Mouse (Mus musculus): ENCODE results near the gene Dnmbp. TPM values are rescaled to one million over a fixed set of nuclear protein-coding genes. Genes with fewer than 3 reads are reported as not detected.

The Dnmbp gene
- total and polyA plus RNA-seq, 3 experiments: 5.4 to 9.4 TPM; not detected in 1

DNA sequence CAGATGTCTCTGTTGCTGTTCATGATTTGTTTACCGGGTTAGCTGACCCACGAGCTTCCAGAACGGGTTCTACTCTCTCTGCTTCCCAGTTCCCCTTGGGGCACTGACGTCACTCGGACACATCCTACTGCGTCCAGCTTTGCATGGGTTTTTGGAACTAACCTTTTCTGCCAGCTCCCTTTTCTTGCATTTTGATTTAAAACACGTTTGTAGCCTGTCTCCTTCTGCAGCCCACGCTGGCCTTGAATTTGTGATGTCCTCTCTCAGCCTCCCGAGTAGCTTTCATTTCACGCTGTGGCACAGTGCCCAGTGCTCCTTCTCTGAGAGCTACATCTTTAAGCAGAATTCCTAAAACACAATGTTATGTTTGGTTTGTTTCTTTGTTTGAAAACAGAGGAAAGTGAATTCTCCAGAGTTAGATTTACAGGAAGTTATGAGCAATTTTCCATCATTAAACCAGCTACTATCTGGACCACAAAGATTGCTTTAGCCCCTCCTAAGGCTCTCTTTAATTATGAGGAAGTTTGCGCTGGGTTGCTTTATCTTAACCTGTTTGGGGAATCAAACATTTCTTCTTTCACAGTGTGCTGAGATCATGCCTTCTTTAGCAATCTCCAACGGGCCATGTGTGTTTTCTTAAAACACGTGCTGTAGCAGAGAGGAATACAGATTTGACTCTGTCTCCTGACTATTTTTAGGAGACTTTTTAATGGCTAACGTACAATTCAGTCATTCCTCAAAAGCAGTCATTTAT, 124.2 kb downstream of the Dnmbp start (continued):
- TF ChIP-seq JUND (IDR thresholded peaks at IDR 0.05; ENCODE audit: low read depth, low read length): no peak
- TF ChIP-seq GATA1 (IDR thresholded peaks at IDR 0.05; ENCODE audit: low read depth, low read length): peak; percentile 73
- TF ChIP-seq MYC (IDR thresholded peaks at IDR 0.05; ENCODE audit: low read depth, low read length): peak; percentile 90; the same call in 1 of the 2 replicates
- no peak for TF ChIP-seq USF1 (IDR thresholded peaks at IDR 0.05; ENCODE audit: low read depth, low read length)
- no peak for TF ChIP-seq SMC3 (IDR thresholded peaks at IDR 0.05; ENCODE audit: low read depth, low read length)
- TF ChIP-seq MAZ (IDR thresholded peaks at IDR 0.05; ENCODE audit: low read depth, low read length): no peak
- no peak for TF ChIP-seq NELFE (IDR thresholded peaks at IDR 0.05; ENCODE audit: low read depth, low read length)
- TF ChIP-seq UBTF (IDR thresholded peaks at IDR 0.05; ENCODE audit: borderline replicate concordance, insufficient read depth, low read depth, low read length): no peak
- TF ChIP-seq TBP (IDR thresholded peaks at IDR 0.05; ENCODE audit: low read depth, low read length): peak; percentile 64
- peak; percentile 12; the same call in 1 of the 2 replicates for TF ChIP-seq TAL1 (IDR thresholded peaks at IDR 0.05; ENCODE audit: low read length)
- no peak for TF ChIP-seq ZC3H11A (IDR thresholded peaks at IDR 0.05; ENCODE audit: low read depth, low read length)
- TF ChIP-seq MYB (IDR thresholded peaks at IDR 0.05; ENCODE audit: low read depth, low read length): no peak
- TF ChIP-seq POLR2AphosphoS5 (IDR thresholded peaks at IDR 0.05; ENCODE audit: borderline replicate concordance, low read depth, low read length): no peak
- no peak for TF ChIP-seq MAFK (IDR thresholded peaks at IDR 0.05; ENCODE audit: borderline replicate concordance, low read depth, low read length)
- TF ChIP-seq E2F4 (IDR thresholded peaks at IDR 0.05; ENCODE audit: borderline replicate concordance, low read depth, low read length): no peak
- TF ChIP-seq BHLHE40 (IDR thresholded peaks at IDR 0.05; ENCODE audit: borderline replicate concordance, low read depth, low read length): peak; percentile 84

DNA sequence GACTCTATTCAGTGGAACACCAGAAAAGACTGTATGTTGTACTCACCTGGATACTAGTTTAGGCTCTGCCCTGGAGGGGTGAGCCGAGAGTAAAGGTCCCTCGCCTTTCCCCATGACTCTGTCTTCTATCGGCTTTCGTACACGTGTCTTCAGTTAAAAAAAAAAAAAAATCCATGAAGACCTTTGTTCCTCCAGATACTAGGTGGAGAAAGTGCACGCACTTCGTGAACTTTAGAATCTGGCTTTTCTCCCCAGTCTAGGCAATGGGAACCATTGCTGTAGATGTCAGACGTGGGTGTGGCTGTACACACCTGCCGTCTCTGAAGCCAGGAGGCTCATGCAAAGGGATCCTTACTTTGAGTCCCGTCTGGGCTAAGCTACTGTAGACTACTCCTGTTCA, 126.7 kb downstream of the Dnmbp start:
- TF ChIP-seq SMC3 (IDR thresholded peaks at IDR 0.05; ENCODE audit: low read depth, low read length) (no peak), MEF2A (IDR thresholded peaks at IDR 0.05; ENCODE audit: extremely low read depth, insufficient replicate concordance, low read depth, low read length, poor library complexity, severe bottlenecking) (no peak), RCOR1 (IDR thresholded peaks at IDR 0.05; ENCODE audit: low read depth, low read length) (no peak), CHD1 (IDR thresholded peaks at IDR 0.05; ENCODE audit: low read depth, low read length) (no peak), BHLHE40 (IDR thresholded peaks at IDR 0.05; ENCODE audit: borderline replicate concordance, low read depth, low read length) (no peak), USF2 (IDR thresholded peaks at IDR 0.05; ENCODE audit: borderline replicate concordance in 1 of 2, insufficient read depth in 1 of 2, low read depth in 1 of 2, low read length in 2 of 2) (no peak), JUND (IDR thresholded peaks at IDR 0.05; ENCODE audit: low read depth, low read length) (no peak), KAT2A (conservative IDR thresholded peaks at IDR 0.05; ENCODE audit: low read depth, low read length) (no peak), ZNF384 (IDR thresholded peaks at IDR 0.05; ENCODE audit: low read depth, low read length) (no peak), TBP (IDR thresholded peaks at IDR 0.05; ENCODE audit: low read depth, low read length) (no peak), EP300 (IDR thresholded peaks at IDR 0.05; ENCODE audit: low read depth in 1 of 2, low read length in 2 of 2) (no peak), POLR2AphosphoS2 (IDR thresholded peaks at IDR 0.05; ENCODE audit: low read length) (no peak), ETS1 (IDR thresholded peaks at IDR 0.05; ENCODE audit: low read depth, low read length) (no peak), CTCF (IDR thresholded peaks at IDR 0.05 in 2 of 3, conservative IDR thresholded peaks at IDR 0.05 in 1 of 3; ENCODE audit: control insufficient read depth in 1 of 3, insufficient read depth in 1 of 3, low read depth in 2 of 3, low read length in 3 of 3, poor library complexity in 1 of 3, severe bottlenecking in 1 of 3) (no peak)
- Histone ChIP-seq H3K9ac (ENCODE audit: control insufficient read depth, low read depth, low read length, poor library complexity, severe bottlenecking) (no peak overlapping the region), H3K4me1 (ENCODE audit: control insufficient read depth in 1 of 2, insufficient read depth in 2 of 2, low read length in 2 of 2) (peaks cover 0 to 7% of the 10 kb centered on the region in 2 experiments; a peak in 1 of 4 replicates), H3K27me3 (ENCODE audit: control insufficient read depth in 1 of 2, insufficient read depth in 2 of 2, low read length in 2 of 2) (peaks cover 2 to 3% of the 10 kb centered on the region in 2 experiments; a peak in 2 of 4 replicates), H3K36me3 (ENCODE audit: control insufficient read depth in 1 of 2, insufficient read depth in 2 of 2, low read length in 2 of 2) (peaks cover 0 to 4% of the 10 kb centered on the region in 2 experiments; a peak in 2 of 4 replicates), H3K4me3 (ENCODE audit: control insufficient read depth in 1 of 2, insufficient read depth in 1 of 2, low read depth in 2 of 2, low read length in 2 of 2) (no peak overlapping the region), H3K79me2 (ENCODE audit: control insufficient read depth, insufficient read depth, low read length, poor library complexity) (no peaks in the 10 kb centered on the region), H3K9me3 (replicated peaks; ENCODE audit: insufficient read depth, low read length) (no peaks in the 10 kb centered on the region), H3K27ac (ENCODE audit: control insufficient read depth, low read depth, low read length) (no peak overlapping the region)
- DNase-seq (ENCODE audit: low read depth, low spot score): no peak

Data from MEL (cell line).